Mouse (Mus musculus): ENCODE measurements around the gene Gpr83. TPM values are rescaled to one million over a fixed set of nuclear protein-coding genes. Genes with fewer than 3 reads are reported as not detected.

The Gpr83 gene
- polyA plus RNA-seq (2012; rRNA removed) = 0.16 and 0.32 TPM in 2 replicates

DNA sequence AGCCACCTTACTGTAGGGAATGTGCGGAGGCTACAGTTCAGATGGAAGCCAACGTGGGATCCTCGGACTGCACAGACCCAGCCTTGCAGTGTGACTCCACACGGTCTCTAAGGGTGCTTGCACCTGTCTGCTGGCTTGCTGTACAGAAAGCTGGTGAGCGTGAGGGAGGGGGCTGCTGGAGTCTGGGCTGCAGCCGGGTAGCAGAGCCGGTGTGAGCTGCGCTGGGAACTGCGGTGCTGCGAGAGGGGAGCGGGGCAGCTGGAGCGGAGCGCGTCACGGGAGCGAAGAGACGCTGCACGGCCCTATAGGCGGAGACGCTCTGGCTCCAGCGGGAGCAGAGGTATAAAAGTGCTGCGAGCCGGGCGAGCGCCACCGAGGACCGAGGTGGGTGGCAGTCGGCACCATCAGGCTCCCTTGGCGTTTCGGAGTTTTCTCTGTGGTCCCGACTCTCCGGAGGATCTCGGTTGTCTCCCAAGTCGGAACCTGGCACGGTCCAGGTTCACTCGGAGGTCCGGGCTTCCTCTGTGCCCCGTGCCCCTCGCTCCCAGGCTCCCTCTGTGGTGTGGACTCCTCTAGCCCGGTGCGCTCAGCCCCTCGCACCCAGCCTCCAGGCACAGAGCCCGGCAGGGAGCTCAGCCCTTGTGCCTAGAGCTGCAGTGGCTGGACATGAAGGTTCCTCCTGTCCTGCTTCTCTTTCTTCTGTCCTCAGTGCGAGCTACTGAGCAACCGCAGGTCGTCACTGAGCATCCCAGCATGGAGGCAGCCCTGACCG lies at the start of gene Gpr83:
Gene Gpr83, plus strand, starts transcription at position 343 of the 772 bp plus-strand sequence.
- 2% methylated on average over 47 of the region's 47 CpGs for WGBS
- DNase-seq (ENCODE audit: low read depth, low spot score) = no peak

DNA sequence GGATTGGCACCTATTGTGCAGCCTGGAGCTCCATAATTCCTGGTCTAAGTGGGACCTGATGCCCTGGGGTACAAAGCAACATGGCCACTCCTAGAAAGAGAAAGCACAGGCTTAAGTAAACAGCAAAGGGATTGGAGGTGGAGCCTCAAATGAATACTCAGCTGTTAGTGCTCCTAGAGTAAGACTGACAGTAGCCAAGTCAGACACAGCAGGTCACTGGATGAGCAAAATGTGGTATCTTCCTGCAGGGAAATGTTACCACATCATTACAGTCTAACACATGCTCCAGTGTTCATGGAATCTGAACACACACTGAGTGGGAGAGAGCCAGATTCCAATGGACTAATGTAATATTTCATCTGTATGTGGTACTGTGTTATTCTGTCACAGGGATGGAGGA lies 38.6 kb upstream of the Gpr83 start:
- DNase-seq (ENCODE audit: low read depth, low spot score) = no peak

DNA sequence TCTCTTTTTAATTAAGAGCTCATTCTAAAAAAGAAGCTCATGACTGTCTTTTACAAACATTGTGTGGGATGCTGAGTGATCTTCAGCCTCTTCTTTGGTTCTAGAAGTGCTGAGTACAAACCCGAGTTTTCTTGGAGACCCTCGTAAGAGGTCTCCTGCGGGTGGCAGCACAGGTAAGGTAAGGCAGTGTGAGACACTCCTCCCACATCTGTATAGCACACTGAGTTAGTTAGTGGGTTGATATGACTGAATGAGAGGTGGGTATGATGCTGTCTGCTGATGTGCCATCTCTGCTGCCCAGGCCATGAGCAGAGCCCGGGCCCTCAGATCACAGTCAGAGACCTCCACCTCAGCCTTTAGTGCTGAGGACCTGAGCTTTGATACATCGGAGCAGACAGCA lies 35.2 kb upstream of the Gpr83 start:
- 91% methylated on average over 5 of the region's 5 CpGs for WGBS

DNA sequence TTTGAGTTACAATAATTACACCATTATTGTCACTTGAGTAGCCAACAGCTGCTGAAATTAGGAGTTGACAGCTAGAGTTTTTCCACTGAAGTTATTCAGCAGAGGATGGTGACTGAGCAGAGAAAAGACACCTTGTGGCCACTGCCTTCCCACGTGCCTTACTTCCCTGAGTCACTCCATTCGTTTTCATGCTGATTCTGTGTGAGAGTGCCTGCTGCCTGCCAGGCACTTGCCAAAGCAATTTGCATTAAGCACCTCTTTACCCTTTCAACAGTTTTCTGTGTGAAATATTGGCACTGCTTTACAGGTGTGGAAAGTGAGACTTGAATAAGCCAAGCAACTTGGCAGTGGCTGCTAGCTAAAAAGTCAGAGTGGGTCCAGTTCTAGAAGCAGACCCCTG lies 32.1 kb upstream of the Gpr83 start:
- DNase-seq (ENCODE audit: low read depth, low spot score) = no peak

More for the DNA sequence above, 35.2 kb upstream of the Gpr83 start:
- no peak for DNase-seq (ENCODE audit: low read depth, low spot score)

DNA sequence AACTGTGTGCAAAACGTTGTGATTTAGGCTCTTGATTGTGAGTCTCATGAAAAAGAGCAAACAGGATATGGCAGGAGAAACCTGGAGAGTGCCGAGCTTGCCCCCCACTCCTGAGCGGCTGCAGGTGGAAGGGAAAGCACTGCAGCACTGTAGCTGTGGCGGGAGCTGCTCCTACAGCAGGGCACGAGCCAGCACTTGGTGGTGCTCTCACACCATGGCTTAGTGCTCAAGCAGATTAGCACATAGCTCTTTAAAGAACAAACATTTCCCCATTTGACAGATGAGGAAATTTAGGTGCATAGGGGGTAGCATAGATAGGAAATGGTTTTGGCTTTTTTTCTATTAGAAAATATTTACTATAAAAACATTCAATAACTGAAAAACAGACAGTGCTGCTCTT lies 28.0 kb upstream of the Gpr83 start:
- WGBS = 85% methylated on average over 5 of the region's 5 CpGs
- DNase-seq (ENCODE audit: low read depth, low spot score) = no peak

More for the DNA sequence above, 32.1 kb upstream of the Gpr83 start:
- 76% methylated on average over 2 of the region's 2 CpGs for WGBS

DNA sequence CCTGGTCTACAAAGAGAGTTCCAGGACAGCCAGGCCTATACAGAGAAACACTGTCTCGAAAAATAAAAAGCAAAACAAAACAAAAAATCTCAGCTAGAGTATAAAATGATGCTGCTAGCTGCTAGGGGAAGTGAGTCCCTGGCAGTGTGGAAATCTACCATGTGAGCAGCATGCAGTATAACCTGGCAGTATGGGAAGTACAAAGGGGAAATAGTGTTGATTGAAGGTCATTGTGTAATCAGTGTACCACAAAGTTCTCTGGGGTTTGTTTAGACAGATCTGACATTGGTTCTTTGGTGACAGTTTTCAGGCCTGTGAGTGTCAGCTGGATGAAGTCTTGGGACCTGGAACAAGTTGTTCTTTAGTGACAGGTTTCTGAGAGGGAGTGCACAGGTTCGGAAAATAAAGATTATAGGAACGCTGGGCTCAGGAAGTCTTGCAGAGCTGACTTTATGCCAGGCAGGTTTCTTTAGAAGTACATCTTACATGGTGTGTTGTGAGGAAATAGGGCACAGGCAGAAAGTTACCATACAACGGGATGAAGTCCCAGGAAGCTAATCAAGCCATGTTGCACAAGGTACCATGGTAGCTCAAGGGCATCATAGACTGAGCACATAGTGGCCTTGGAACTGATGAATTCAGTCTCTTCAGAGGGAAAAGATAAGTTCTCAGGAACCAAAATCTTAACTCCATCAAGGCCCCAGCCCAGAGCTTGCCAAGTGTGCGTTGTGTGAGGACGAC lies 24.5 kb upstream of the Gpr83 start:
- DNase-seq (ENCODE audit: low read depth, low spot score) = no peak

DNA sequence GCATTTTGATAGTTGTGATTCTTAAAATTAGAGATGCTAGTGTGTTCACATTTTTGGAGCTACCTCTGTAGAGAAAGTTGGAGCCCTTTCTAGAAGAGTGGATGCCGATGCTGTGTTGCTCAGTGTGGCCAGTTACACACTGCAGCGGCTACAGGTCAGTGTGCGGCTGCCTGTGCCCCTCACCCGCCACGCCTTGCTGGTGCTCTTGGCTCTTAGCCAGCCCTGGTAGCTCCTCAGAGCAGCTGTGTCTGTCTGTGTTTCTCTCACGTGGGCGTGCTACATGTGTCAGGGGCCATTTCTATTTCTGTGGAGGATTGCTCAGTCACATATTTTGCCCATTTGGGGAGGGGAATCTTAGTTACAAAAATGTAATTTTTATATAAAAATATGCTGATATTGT lies 20.5 kb upstream of the Gpr83 start:
- DNase-seq (ENCODE audit: low read depth, low spot score) = no peak
- 25% methylated on average over 7 of the region's 7 CpGs for WGBS

More for the DNA sequence above, 24.5 kb upstream of the Gpr83 start:
- WGBS = 90% methylated on average over 6 of the region's 6 CpGs

DNA sequence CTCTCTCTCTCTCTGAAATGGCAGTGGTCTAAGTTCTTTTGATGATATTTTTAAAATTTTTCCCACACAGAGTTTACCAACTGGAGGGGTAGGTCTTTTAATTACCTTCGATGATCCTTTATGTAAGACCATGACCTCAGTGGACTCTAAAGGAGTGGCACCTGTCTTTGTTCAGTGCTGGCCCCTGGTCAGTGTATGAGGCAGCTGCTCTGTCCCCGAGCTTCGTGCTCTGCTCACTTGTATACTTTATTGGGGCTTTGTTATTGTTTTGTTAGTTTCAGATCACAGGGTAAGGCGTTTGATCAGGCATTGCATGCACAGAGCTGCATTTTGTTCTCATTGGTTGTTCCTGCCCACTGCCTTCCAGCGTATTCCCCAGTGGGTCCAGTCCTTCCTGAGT lies 20.0 kb upstream of the Gpr83 start:
- 51% methylated on average over 5 of the region's 5 CpGs for WGBS
- DNase-seq (ENCODE audit: low read depth, low spot score) = no peak

DNA sequence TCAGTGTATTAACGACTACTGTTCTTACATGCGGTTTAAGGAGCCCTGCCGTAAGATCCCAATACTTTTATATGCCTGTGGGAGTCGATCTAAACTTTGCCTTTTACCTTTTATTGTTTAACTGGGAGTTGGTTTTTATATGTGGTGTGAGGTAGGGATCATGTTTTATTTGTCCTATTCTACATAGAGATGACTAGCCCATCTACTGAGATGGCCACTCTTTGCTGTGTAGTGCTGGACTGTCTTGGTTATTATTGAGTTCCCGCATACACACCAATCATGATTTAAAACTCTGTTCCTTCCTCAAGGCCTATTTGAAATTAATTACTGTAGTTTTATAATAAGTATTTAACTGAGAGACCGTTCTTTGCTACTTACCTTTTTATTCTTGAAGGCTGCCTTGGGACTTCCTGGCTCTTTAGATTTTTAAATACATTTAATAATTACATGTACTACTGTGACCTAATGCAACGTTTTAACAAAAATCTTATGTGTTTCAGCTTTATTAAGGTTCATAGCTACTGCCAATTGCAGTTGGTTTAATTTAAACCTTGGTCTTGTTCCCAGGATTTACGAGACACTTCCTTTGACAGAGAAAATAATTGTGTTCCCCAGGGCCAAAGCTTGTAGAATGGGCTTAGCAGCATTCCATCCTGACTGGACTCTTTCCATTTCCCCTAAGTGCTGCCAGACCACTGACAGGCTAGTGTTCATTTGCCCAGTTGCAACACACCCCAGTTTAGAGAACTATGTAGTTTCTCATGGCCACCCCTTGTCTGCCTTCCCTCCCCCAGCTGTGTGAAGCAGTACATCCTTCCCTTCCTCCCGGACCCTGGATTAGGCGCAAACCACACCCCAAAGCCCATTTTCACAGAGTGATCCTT lies 17.9 kb upstream of the Gpr83 start:
- 46% methylated on average over 10 of the region's 10 CpGs for WGBS
- no peak for DNase-seq (ENCODE audit: low read depth, low spot score)

DNA sequence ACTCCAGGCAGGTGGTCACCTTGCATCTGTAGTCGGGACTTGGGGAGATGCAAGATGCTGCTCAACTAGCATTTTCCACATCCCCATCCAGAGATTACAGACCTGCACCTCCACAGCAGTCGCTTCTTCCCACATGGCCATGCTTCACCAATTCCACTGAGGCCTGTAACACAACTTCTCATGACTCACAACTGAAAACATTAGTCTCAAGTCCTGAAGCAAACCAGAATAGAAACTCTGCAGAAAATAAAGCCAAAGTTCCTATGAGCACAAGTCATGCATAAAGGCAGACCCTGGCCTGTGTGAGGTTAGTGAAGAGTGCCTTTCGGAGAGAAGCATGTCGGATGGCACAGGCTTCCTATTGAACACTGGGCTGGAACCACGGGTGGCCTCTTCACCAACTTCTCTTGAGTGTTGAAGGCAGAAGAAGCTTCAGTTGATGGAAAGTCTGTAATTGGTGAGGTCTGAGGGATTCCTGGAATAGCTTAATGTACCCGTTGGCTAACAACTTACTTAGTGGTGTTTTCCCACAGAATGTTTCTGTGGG lies 16.6 kb upstream of the Gpr83 start:
- DNase-seq (ENCODE audit: low read depth, low spot score) = no peak
- WGBS = 93% methylated on average over 6 of the region's 6 CpGs

DNA sequence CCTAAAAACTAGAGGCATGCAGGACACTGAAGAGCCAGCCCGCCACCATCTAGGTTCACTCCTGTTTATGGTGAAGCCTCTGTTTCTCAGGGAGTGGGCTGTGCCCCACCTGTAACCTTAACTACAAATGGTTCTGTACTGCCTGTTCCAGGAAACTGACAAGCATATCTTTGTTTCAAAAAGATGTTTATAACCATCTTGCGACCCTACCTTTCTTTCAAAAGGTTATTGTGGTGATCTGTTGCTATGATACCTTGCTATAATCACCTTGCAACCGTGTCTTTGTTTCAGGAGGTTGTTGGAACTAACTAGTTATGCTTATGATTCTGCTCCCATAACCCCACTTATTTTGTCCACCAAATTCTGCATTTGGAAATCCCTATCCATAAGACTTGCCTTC lies 16.1 kb upstream of the Gpr83 start:
- 60% methylated on average over 3 of the region's 3 CpGs for WGBS
- DNase-seq (ENCODE audit: low read depth, low spot score) = no peak

DNA sequence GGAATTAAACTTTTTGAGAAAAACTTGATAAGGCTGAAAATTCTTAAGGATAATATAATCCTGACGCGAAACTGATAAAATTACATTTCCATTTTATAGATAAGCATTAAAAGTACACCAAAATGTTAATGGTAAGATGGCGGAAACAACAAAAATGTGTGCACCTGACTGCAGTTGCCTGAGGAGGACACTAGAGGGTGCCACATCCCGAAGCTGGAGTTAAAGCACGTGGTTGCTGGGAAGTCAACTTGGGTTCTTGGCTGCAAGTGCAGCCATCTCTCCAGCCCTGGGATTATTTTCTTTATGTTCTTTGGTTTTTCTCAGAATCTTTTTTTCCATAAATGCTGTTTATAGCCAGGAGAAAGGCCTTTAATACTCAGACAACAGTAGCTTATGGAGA lies 13.6 kb upstream of the Gpr83 start:
- WGBS = 60% methylated on average over 5 of the region's 5 CpGs
- DNase-seq (ENCODE audit: low read depth, low spot score) = no peak

DNA sequence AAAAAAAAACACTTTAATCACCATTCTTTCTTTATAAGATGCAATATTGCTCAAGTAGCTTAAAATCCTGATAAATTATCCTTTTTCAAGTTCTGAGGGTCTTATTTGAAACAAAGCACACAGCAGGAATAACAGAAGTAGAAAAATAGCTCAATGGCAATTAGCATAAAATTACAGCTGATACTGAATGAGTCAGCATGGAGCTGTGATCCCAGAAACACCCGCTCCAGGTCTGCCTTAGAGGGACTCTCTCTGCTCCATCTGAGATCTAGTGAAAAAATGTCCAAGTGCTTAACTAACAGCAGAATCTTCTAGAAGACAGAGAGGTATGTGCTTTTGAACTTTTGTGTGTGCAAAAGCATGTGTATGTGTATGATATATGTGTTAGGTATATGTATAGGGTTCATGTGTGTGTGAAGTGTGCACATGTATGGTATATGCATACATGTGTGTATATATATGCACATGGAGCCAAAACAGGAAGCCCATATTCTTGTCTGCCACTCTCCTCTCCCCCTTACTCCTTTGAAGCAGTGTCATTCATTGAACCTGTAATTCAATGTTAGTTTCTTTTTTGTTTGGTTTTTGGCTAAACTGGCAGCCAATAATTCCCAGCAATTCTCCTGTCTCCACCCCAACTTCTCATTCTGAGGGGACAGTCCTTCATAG lies 11.6 kb upstream of the Gpr83 start:
- WGBS = 55% methylated on average over 1 of the region's 1 CpGs

DNA sequence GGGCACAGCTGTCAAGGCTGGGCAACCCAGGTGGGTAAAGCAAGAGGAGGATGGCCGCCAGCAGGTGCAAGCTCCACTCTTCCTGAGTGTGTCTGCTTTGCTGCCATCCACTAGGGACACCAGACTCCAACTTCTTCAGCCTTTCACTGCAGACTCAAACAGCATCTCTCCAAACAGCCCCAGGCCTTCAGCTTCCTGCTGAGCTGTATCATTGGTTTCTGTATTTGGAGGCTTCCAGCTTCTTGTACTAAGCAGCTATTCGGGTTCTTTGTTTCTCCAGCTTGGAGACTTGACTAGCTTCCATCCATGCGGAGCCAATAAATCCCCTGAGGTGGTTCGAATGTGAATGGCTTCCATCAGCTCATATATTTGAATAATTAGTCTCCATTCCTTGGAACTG lies 5.4 kb upstream of the Gpr83 start:
- DNase-seq (ENCODE audit: low read depth, low spot score) = no peak

More for the DNA sequence above, 11.6 kb upstream of the Gpr83 start:
- DNase-seq (ENCODE audit: low read depth, low spot score) = no peak

DNA sequence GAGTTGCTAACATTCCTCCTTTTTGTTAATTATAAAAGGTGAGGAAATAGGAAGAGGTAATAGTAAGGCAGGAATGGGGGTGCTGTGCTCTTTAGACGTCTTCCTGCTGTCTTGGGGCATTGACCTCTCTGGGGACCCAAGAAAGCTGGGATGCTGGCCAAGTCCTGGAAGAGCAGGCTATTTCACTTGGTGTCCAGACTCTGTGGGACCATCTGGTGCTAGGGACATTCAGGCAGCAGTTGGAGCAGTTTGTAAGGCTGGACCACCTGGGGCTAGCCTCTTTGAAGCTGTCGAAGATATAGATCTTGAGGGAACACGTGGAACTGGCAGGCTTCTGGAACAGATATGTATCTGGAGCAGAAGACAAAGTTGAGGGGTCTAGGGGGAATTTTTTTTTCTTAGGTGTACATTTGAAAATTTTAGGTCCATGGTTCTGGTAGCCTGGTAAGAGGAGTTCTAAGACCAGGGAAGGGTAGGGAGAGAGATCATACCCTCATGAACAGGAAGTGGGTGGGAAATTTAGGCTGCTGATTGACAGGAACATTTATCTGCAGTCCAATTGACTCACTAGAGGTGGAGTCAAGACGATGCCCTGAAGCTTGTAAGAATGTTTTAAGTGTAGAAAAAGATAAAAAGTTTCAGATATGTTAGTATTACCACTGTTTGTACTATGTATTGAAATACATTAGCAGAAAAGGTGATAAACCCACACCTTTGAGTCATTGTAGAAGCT lies 2.9 kb upstream of the Gpr83 start:
- DNase-seq (ENCODE audit: low read depth, low spot score) = no peak
- 42% methylated on average over 4 of the region's 4 CpGs for WGBS

More for the DNA sequence above, 5.4 kb upstream of the Gpr83 start:
- 82% methylated on average over 4 of the region's 4 CpGs for WGBS

DNA sequence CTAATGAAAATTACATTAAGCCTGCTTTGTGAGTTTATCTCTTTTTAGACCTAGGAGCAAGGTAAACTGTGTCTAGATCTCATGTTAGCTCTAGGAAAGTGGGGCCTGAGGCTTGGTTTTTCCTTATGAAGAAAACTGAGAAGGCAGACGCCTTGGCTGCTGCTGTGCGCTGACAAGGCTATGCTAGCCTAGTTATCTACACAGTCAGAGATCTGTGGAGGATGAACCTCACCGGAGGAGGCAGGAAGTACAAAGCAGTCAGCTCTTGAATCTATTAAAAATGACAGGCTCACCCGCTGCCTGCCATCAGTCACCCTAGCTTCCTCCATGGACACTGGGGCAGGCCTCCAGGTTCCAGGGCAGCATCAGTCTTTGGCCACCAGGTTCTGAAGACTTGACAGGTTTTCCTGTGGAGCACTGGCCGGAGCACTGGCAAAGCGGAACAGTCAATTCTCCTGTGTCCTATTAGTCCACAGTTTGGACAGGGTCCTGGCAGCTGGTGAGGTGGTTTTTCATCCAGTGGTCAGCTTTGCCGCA lies 1.8 kb upstream of the Gpr83 start:
- DNase-seq (ENCODE audit: low read depth, low spot score) = no peak
- WGBS = 74% methylated on average over 7 of the region's 7 CpGs

DNA sequence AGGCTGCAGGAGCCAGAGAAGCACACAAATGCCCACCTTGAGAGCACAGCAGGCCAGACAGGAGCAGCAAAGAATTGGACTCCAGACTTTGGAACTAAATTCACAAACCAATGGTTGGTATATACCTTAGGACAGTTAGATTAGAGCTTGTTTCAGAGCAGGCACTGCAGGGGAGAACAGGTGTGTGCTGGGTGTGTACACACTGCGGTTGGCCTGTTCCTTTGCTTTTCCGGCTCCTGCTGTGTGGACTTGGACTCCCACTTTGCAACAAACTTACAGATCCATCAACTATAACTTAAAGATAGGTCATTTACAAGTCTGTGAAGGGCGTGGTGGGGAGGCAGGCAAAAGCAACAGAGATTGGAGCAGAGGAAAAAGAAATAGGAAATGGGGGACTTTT lies 1.2 kb upstream of the Gpr83 start:
- WGBS = 40% methylated on average over 3 of the region's 3 CpGs
- no peak for DNase-seq (ENCODE audit: low read depth, low spot score)

DNA sequence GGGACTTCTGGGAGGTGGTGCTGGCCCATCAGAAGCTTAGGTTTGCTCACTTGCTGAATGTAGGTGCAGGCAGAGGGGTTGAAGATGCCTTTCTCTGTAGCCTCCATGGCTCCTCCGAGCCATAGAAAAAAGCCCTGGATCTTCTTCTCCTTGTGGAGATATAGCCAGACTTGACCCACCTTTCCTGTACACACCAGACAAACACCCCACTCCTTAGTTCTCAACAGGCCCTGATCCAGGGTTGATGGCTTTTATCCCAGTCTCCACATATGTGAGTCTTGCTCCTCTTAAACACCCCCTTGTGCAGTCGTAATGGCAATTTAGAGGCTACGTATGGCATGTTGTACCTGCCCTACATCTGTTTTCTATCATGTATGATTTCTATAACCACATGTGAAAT lies 3.1 kb downstream of the Gpr83 start:
- DNase-seq (ENCODE audit: low read depth, low spot score) = no peak
- WGBS = 80% methylated on average over 3 of the region's 3 CpGs

All from large intestine, adult 2 months (tissue).